Mouse (Mus musculus) midbrain, embryonic 16.5 days (tissue): Measurements from ENCODE around the gene Sgsm1. TPM values are rescaled to one million over a fixed set of nuclear protein-coding genes. Genes with fewer than 3 reads are reported as not detected.
"Not testable (repeated sequence)": the region's sequence is repeated elsewhere in the genome, so short reads cannot be mapped to it uniquely, and the experiment has no call there.

ENCODE experiments used
- ATAC-seq: fragments of 200-750 bp; cut with Nextera tagmentation; 2 replicates; pipeline ENCODE4 v1.8.0; 2017; ENCODE audit warnings: moderate TSS enrichment
- H3K27ac ChIP-seq: fragments of 300-500 bp; sonication (generic); 2 replicates; pipeline ENCODE4 v1.5.1; 2014; ENCODE audit warnings: mild to moderate bottlenecking, low read length, mixed read lengths
- H3K27me3 ChIP-seq: fragments of 300-500 bp; sonication (generic); 2 replicates; pipeline ENCODE4 v1.6.1; 2014; ENCODE audit warnings: low read depth, low read length, mixed read lengths; ENCODE audit not compliant: control insufficient read depth, insufficient read depth
- H3K36me3 ChIP-seq: fragments of 300-500 bp; sonication (generic); 2 replicates; pipeline ENCODE4 v1.6.1; 2014; ENCODE audit warnings: mild to moderate bottlenecking, low read length, moderate library complexity, mixed read lengths; ENCODE audit not compliant: control insufficient read depth, insufficient read depth
- H3K4me1 ChIP-seq: fragments of 300-500 bp; sonication (generic); 2 replicates; pipeline ENCODE4 v1.6.1; 2014; ENCODE audit warnings: mild to moderate bottlenecking, low read length, mixed read lengths; ENCODE audit not compliant: control insufficient read depth, insufficient read depth
- H3K4me2 ChIP-seq: fragments of 300-500 bp; sonication (generic); 2 replicates; pipeline ENCODE4 v1.6.1; 2014; ENCODE audit warnings: mild to moderate bottlenecking, low read length, mixed read lengths
- H3K4me3 ChIP-seq: fragments of 300-500 bp; sonication (generic); 2 replicates; pipeline ENCODE4 v1.5.1; 2014; ENCODE audit warnings: low read depth, mild to moderate bottlenecking, low read length, moderate library complexity, mixed read lengths
- H3K9ac ChIP-seq: fragments of 300-500 bp; sonication (generic); 2 replicates; pipeline ENCODE4 v1.6.1; 2014; ENCODE audit warnings: low read depth, low read length, mixed read lengths
- H3K9me3 ChIP-seq: fragments of 300-500 bp; sonication (generic); replicated peaks from 2 replicates; pipeline ENCODE4 v1.6.1; 2014; ENCODE audit warnings: mild to moderate bottlenecking, low read length, mixed read lengths; ENCODE audit not compliant: control insufficient read depth, poor library complexity, severe bottlenecking
- WGBS: fragments of 180-500 bp; shearing (Covaris S2); extraction: QIAGEN DNeasy Blood & Tissue Kit; methylation state at CpG from one replicate; pipeline ENCODE4 v1.1.7; 2014; 5-methylcytosine and 5-hydroxymethylcytosine counted together
- polyA plus RNA-seq: library from polyadenylated mRNA; unstranded; fragments of >200 nt; fragmentation: Nextera tagmentation; extraction: Ambion mirVana; gene quantifications from 2 replicates; pipeline ENCODE4 v1.2.1, GENCODE M21; 2015

Sgsm1 gene
- polyA plus RNA-seq, 1 experiment from 2014 or later, result 27.5 TPM

DNA sequence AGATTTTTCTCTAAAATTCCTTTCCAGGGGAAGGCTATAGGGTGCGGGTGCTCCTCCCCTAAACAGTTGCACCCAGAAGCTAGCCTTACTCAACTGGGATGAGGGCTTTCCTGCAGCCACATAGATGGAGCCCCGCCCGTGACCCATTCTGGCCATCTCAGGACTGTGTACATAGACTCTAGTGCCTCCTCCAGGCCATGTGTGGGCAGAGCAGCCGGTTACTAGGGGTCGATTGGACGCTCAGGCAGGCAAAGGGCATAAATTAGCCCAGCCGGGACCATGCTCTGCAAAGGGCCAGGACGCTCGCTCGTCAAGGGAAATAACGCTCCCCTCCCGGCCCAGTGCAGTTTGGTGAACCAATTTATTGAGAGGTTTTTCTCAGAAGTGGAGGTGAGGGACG lies 38.0 kb upstream of the Sgsm1 start:
- Histone ChIP-seq H3K9me3 (no peaks in the 10 kb centered on the region), H3K4me1 (peaks cover 15% of the 10 kb centered on the region), H3K27ac (no peak overlapping the region), H3K4me2 (no peak overlapping the region; the same call in 1 of the 2 replicates), H3K27me3 (peaks cover 34% of the 10 kb centered on the region), H3K4me3 (no peak overlapping the region), H3K9ac (no peak overlapping the region), H3K36me3 (no peaks in the 10 kb centered on the region)
- 12% methylated on average over 13 of the region's 13 CpGs for WGBS
- no peak for ATAC-seq

DNA sequence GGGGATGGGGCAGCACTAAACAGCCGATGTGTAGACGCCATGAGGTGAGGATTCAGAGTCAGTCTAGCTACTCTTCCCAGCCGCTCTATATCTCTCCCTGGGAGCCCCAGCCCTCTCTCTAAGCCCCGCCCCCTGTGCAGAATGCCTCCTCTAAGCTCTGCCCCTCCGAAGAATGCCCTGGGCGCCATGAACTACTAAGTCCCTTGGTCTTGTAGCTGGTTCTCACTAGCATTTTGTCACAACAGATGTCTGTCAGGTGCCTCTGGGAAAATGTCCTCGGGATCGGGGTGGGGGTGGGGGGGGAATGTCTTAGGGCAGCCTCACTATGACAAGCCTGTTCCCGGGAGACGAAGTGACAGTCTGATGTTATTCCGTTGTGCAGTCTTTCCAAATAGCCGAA lies 37.0 kb upstream of the Sgsm1 start:
- no peak overlapping the region for H3K9ac ChIP-seq
- WGBS, result 24% methylated on average over 12 of the region's 12 CpGs
- peaks cover 15% of the 10 kb centered on the region for H3K4me1 ChIP-seq
- H3K36me3 ChIP-seq, result no peaks in the 10 kb centered on the region
- no peak overlapping the region for H3K4me2 ChIP-seq
- no peaks in the 10 kb centered on the region for H3K9me3 ChIP-seq
- peaks cover 34% of the 10 kb centered on the region for H3K27me3 ChIP-seq
- no peak overlapping the region for H3K27ac ChIP-seq
- no peak for ATAC-seq
- no peak overlapping the region for H3K4me3 ChIP-seq

DNA sequence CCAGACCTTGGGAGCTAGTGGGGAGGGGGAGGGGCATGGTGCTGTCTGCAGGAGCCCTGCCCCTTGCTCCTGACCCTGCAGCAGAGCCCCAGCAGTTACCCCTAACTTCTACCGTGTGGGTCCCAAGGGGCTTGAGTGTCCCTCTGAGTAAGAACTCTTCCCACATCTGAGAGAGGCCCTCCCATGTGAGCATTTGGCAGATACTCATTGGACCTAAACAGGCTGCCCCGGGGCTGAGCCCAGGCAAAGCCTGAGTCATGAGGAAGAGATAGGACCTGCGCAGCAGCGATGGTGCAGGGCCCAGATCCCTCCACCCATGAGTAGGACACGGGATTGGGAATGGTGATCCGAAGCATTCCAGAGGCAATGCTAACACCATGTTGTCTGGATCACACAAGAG lies 36.1 kb upstream of the Sgsm1 start:
- 53% methylated on average over 6 of the region's 6 CpGs for WGBS
- H3K9me3 ChIP-seq, H3K36me3 ChIP-seq, H3K4me1 ChIP-seq, ATAC-seq, H3K4me2 ChIP-seq, H3K27ac ChIP-seq, H3K4me3 ChIP-seq, H3K9ac ChIP-seq: not testable (repeated sequence)
- H3K27me3 ChIP-seq, result peaks cover 34% of the 10 kb centered on the region

DNA sequence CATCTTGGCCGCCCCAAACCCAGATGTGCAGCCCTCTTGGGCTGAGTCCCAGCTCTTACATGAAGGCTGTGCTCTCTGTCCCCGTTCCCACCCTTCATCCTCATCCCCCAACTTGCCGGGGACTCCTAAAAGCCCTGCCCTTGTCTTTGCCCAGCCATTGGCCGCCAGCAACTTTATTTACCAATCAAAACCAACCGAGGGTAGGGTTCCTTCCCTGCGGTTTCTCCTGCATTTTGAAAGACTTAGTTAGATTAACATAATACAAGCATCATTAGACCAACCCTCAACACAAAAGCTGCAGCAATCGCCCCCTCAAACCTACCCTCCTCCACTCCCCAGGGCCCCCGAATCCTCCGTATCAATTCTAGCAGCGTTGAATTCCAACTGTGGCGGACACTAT lies 35.2 kb upstream of the Sgsm1 start:
- Histone ChIP-seq H3K4me1 (peaks cover 9% of the 10 kb centered on the region), H3K4me3 (no peak overlapping the region), H3K36me3 (no peaks in the 10 kb centered on the region), H3K27ac (no peak overlapping the region), H3K9me3 (no peaks in the 10 kb centered on the region), H3K4me2 (no peak overlapping the region), H3K27me3 (peaks cover 36% of the 10 kb centered on the region), H3K9ac (no peak overlapping the region)
- no peak for ATAC-seq
- 3% methylated on average over 11 of the region's 11 CpGs for WGBS

DNA sequence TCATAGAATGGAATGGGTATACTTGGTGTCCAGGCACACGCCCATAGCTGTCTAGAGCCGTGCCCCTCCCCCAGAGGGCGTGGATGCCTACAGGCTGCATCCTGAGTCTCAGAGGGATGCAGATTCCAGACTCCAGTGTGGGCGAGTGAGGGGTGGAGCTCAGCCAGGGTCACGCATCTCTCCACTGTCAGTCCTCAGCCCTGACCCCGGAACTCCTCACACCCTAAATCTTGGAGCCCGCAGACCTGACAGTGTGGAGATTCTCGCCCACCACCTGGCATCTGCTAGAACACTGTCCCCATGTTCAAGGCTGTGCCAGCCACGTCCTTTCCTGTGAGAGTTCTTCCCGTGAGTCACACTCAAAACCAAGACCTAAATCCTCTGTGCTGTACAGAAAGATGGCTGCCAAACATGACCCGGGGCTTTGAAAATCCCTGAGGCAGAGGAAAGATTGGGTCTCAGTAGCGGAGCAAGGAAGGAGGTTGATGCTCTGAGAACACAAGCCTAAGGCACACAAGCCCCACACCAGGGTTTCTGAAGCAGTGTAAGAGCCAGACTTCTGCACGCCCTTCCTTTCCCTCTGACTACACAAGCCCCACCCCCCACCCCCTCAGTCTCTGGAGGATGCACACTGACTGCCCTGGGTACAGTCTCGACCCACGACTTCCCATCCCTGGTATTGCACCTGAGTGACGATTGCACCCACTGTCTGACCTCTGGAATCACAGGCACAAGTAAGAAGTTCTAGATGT lies 34.2 kb upstream of the Sgsm1 start:
- Histone ChIP-seq H3K4me2 (0 out of 2 replicates have a peak overlapping the region, but pooled peaks have one; percentile 2), H3K36me3 (no peaks in the 10 kb centered on the region), H3K27ac (no peak overlapping the region), H3K9me3 (no peaks in the 10 kb centered on the region), H3K9ac (no peak overlapping the region), H3K27me3 (peaks cover 36% of the 10 kb centered on the region), H3K4me3 (no peak overlapping the region), H3K4me1 (peaks cover 9% of the 10 kb centered on the region)
- no peak for ATAC-seq
- 32% methylated on average over 16 of the region's 16 CpGs for WGBS

DNA sequence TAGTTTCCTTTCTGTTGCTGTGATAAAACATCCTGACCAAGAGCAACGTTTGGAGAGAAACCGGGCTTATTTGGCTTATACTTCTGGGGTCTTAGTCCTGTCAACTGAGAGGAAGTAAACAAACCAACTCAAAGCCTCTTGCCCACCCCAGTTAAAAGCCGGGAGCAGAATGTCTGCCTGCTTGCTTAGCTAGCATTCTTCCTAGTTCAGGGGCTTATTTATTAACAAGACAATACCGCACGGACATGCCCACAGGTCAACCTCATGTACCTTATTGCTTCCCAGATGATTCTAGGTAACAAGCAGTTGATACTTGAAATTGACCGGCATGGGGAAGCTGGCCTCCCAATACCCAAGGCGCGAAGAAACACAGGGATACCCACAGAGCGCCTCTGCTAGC lies 25.7 kb upstream of the Sgsm1 start:
- H3K9ac ChIP-seq, result no peak overlapping the region
- peaks cover 33% of the 10 kb centered on the region for H3K27me3 ChIP-seq
- no peak overlapping the region for H3K4me2 ChIP-seq
- H3K36me3 ChIP-seq, result no peaks in the 10 kb centered on the region
- H3K4me3 ChIP-seq, result no peak overlapping the region
- peaks cover 4% of the 10 kb centered on the region for H3K4me1 ChIP-seq
- no peak for ATAC-seq
- no peaks in the 10 kb centered on the region for H3K9me3 ChIP-seq
- WGBS, result 29% methylated on average over 9 of the region's 9 CpGs
- H3K27ac ChIP-seq, result no peak overlapping the region

DNA sequence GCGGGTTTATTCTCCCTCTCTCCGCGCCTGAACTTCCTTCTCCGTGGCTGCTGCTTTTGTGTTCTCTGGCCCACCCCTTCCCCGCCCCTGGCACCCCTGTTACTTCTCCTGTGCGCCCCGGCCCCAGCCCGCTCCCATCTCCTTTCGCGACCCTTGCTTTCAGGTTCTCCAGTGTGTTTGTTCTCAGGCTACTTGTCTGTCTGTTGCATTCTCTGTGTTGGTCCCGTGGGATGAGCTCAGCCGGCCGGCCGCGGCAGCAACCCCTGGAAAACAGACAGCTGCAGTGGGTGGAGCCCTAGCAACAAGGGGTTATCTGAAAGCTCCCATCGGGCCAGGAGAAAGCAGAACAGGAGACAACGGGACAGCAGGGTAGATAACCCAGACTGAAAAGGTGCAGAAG lies 25.1 kb upstream of the Sgsm1 start:
- peak overlapping the region; percentile 25; the same call in 1 of the 2 replicates for H3K9ac ChIP-seq
- no peaks in the 10 kb centered on the region for H3K9me3 ChIP-seq
- no peaks in the 10 kb centered on the region for H3K36me3 ChIP-seq
- ATAC-seq, result no peak
- peaks cover 4% of the 10 kb centered on the region for H3K4me1 ChIP-seq
- peaks cover 33% of the 10 kb centered on the region for H3K27me3 ChIP-seq
- peak overlapping the region; percentile 19; the same call in 1 of the 2 replicates for H3K4me3 ChIP-seq
- under 1% methylated on average over 17 of the region's 17 CpGs for WGBS
- H3K27ac ChIP-seq, result no peak overlapping the region
- H3K4me2 ChIP-seq, result peak overlapping the region; percentile 47

DNA sequence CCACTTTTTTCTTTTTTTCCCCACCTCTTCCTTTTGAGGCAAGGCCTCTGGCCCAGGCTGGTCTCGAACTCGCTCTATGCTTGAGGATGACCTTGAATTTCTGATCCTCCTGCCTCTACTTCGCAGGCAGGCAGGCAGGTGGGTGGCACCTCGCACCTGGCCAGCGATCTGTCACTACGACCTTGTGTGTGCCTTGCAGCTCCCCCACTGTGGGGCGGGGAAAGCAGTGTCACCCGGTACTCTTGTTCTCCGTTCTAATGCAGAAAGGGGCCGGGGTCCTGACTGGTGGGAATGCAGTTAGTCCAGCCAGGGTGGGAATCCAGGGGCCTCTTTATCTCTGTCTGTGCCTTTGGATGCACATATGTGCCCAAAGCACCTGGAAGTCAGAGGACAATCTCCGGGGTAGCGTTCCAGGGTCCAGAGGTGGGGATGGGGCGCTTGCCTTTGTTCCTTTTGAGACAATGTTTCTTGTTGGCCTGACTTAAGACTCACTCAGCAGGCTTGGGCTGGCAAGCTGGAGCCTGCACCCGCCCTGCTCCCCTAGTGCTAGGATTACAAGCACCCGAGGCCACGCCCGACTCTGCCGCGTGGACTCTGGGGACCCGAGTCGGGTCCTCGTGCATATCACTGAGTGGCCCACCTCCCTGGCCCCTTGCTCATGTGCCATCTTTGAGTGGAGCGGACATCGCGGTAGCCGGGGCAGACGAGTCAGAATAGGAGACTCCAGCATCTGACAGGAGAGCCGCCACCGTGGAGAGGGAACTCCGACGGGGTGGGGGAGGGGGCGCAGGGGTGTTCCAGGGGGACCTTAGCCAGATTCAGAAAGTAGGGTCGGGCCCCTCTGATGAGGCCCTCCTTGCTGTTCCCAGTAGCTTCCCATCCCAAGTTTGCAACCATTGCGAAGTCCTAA lies 24.3 kb upstream of the Sgsm1 start:
- H3K27me3 ChIP-seq, result peaks cover 33% of the 10 kb centered on the region

DNA sequence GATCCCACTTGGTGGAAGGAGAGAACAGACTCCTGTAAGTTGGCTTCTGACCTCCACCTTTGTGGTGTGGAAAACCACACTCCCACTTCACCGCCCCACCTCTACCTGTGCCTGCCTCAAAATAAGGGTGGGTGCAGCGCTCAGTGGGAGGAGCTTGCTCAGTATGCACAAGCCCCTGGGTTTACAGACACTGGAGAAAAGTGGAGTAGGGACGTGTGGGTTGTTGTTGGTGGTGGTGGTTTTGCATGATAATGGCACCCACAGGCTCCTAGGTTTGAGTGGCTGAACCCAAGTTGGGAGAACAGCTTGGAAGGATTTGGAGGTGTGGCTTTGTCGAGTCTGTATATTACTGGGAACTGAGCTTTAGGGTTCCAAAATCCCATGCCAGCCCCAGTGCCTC lies 22.3 kb upstream of the Sgsm1 start:
- WGBS, result 58% methylated on average over 4 of the region's 4 CpGs
- Histone ChIP-seq H3K27me3 (peaks cover 29% of the 10 kb centered on the region), H3K36me3 (no peaks in the 10 kb centered on the region), H3K4me3 (no peak overlapping the region), H3K9me3 (0 out of 2 replicates have a peak, but pooled peaks cover 1% of the 10 kb centered on the region), H3K27ac (no peak overlapping the region), H3K4me2 (no peak overlapping the region), H3K9ac (no peak overlapping the region), H3K4me1 (peaks cover 4% of the 10 kb centered on the region)
- no peak for ATAC-seq

More for the DNA sequence above, 24.3 kb upstream of the Sgsm1 start:
- Histone ChIP-seq H3K9ac (0 out of 2 replicates have a peak overlapping the region, but pooled peaks have one; percentile 7), H3K27ac (no peak overlapping the region), H3K4me1 (peaks cover 4% of the 10 kb centered on the region), H3K36me3 (no peaks in the 10 kb centered on the region), H3K4me2 (peak overlapping the region; percentile 47), H3K9me3 (no peaks in the 10 kb centered on the region), H3K4me3 (peak overlapping the region; percentile 19; the same call in 1 of the 2 replicates)
- WGBS, result 8% methylated on average over 33 of the region's 34 CpGs
- ATAC-seq, result no peak
